Mouse (Mus musculus) right cerebral cortex, postnatal 4 days (tissue): ENCODE data around the gene Upk2.

Experiments
- DNase-seq: peaks from one replicate; pipeline ENCODE4 v3.0.0-alpha.2; 2022

Upk2 gene

DNA sequence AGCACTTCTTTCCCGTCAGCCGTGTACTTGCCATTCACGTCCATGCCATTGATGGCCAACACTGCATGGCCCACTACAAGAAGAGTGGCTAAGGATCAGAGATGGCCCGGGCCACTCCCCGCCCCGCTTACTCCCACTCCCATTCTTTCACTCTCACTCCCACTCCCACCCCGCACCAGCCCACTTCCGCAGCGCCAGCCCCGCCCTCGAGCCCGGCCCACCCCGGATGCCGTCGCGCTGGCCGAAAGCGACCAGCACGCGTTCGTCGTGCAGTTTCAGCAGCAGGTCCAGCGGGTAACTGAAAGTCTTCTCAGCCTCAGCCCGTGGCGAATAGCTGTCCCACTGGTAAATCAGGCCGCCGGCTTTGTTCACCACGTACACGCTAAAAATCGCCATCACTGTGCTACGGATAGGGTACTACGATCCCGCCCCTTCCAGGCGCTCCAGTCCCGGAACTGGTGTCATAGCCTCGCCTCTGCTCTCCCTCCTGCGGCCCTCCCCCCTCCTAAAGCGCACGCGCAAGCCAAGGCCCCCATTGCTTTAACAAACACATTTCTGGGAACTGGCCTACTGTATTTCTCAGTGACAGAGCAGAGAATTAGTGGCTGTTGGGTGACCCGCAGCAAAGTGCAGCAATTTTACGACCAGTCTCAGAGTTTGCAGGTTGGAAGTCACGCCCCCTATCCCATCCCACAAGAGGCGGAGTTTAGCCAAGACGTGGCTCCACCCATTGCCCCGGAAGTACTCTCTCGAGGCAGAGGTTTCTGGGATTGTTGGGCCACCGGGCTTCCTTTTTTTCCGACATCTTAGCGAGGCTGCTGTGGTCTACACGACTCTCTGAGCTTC, 47.6 kb downstream of the Upk2 start, which contains the start of the genes Rps25 and Trappc4:
Gene Rps25 (plus strand): TSS at position 234 of the 846 bp plus-strand sequence.
Gene Trappc4 (minus strand): TSS at position 695 of the 846 bp plus-strand sequence.
- DNase-seq: peak; percentile 83

DNA sequence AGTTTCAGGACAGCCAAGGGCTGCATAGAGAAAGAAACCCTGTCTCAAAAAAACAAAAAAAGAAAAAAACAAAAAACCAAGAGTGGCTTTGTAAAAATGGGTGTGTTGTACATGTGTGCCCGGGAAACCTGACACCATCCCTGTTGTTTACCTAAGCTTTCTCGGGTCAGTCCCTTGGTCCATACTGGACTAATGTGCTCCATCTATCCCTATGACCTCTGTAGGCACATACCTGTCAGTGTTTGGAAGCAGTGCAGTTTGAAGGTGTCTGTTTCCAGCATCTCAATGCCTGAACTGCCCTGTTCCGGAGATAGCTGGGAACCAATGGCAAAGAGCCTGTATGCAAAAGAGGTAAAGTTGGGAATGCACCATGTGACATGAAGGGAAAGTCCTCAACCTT, 49.8 kb downstream of the Upk2 start:
- DNase-seq: no peak
